Mouse (Mus musculus): ENCODE results near the gene Grip1. TPM values are rescaled to one million over a fixed set of nuclear protein-coding genes. Genes with fewer than 3 reads are reported as not detected.

Grip1 gene
- total and polyA plus RNA-seq, 3 experiments: 0.31 to 0.45 (median 0.42) TPM

DNA sequence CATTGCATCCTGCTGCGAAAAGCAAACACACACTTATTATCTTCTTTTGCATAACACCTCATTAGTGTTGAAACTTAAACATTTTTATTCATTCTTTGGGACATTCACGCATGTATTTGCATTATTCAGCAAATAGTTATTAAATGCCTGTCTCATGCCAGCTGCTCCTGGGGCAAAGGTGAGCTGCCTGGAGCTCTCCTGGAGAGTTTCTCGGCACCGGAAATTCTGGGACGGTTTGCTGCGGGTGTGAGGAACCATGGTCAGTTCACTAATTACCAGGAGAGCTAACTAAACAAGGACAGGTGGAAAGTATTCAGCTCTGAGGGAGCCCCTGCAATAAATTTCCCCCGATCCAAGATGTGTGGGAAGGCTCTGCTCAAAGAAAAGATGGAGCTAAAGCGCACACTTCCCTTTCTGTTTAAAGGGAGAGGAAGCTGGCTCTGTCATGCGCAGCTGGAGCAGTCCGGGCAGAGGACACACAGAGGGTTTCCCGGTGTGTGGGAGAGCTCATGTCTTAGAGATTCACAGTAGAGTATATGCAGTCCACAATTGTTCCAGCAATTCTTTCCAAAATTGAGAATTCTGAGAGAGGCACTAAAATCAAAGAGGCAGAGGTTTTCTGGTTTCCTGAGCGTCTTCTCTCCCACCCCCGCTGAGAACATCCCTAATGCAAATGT lies 675.1 kb downstream of the Grip1 start:
- intact Hi-C loops (cut with DNase I): loop anchor here (5.0 kb wide), 2 partner anchors 241 to 481 kb away; no protein-coding TSS in a partner anchor

DNA sequence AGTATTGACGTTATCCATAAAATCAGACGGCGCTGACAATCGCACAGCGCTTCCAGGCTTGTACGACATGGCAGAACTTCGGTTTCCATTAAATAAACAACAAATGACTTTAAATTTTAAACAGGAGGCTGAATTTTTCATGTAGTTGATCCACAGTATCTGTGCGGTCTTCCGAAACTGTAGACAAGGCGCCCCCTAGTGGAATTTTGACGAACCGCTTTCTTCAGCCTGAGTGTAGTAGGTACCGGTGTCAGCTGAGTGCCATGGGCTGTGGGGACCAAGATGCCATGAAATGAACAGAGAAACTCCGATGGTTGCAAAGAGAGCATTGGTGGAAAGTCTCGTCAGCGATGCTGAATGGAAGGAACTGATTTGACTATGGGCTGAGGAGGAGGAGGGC lies 677.0 kb downstream of the Grip1 start:
- Histone ChIP-seq H3K27me3 (ENCODE audit: control insufficient read depth, insufficient read depth, low read length) (peaks cover 2% of the 10 kb centered on the region; the same call in 1 of the 2 replicates), H3K79me2 (replicated peaks; ENCODE audit: control insufficient read depth, insufficient read depth, low read length) (no peaks in the 10 kb centered on the region), H3K4me3 (no peak overlapping the region), H3K36me3 (ENCODE audit: control insufficient read depth, insufficient read depth, low read length) (no peaks in the 10 kb centered on the region), H3K4me1 (ENCODE audit: control insufficient read depth, insufficient read depth, low read length) (no peaks in the 10 kb centered on the region), H3K27ac (no peak overlapping the region), H3K9ac (ENCODE audit: low read depth, low read length) (no peak overlapping the region)
- TF ChIP-seq CTCF (IDR thresholded peaks at IDR 0.05) (peak; percentile 71), POLR2A (IDR thresholded peaks at IDR 0.05; ENCODE audit: insufficient read depth, low read depth, low read length) (no peak)
- intact Hi-C loops (cut with DNase I): no loop called here
- 62% methylated on average over 16 of the region's 16 CpGs for WGBS
- peak in 1 of 2 experiments; percentile 13 for DNase-seq

More for the DNA sequence above, 675.1 kb downstream of the Grip1 start:
- no peak overlapping the region for H3K9ac ChIP-seq (ENCODE audit: low read depth, low read length)
- TF ChIP-seq EP300 (IDR thresholded peaks at IDR 0.05; ENCODE audit: insufficient read depth, low read depth, low read length) (no peak), CTCF (IDR thresholded peaks at IDR 0.05) (no peak), POLR2A (IDR thresholded peaks at IDR 0.05; ENCODE audit: insufficient read depth, low read depth, low read length) (no peak)
- no peaks in the 10 kb centered on the region; the same call in 1 of the 2 replicates for H3K4me1 ChIP-seq (ENCODE audit: control insufficient read depth, insufficient read depth, low read length)
- H3K4me3 ChIP-seq: no peak overlapping the region
- 28% methylated on average over 13 of the region's 13 CpGs for WGBS
- no peak overlapping the region for H3K27ac ChIP-seq
- no peaks in the 10 kb centered on the region for H3K79me2 ChIP-seq (replicated peaks; ENCODE audit: control insufficient read depth, insufficient read depth, low read length)
- no peaks in the 10 kb centered on the region for H3K36me3 ChIP-seq (ENCODE audit: control insufficient read depth, insufficient read depth, low read length)
- no peak for DNase-seq
- peaks cover 2% of the 10 kb centered on the region; the same call in 1 of the 2 replicates for H3K27me3 ChIP-seq (ENCODE audit: control insufficient read depth, insufficient read depth, low read length)

DNA sequence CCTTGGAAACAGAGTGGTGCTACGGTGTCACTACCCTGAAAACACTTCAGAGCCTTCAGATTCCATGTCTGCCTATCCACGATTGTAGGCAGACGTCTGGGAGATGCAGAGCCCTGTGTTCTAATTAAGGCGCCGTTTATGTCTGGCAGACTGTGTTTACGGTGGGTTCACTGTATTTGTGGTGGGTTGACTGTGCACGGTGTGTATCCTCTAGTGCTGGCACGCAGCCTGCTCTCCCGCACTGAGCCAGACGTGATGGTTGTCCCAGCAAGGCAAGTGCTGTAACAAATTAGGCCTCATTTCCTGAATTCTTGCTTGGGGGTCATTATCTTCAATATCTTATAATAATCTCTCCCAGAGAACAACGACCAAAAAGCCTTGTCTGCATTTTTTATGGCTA lies 680.1 kb downstream of the Grip1 start:
- Histone ChIP-seq H3K79me2 (replicated peaks; ENCODE audit: control insufficient read depth, insufficient read depth, low read length) (no peaks in the 10 kb centered on the region), H3K4me3 (no peak overlapping the region), H3K27ac (no peak overlapping the region), H3K27me3 (ENCODE audit: control insufficient read depth, insufficient read depth, low read length) (no peaks in the 10 kb centered on the region), H3K36me3 (ENCODE audit: control insufficient read depth, insufficient read depth, low read length) (no peaks in the 10 kb centered on the region), H3K9ac (ENCODE audit: low read depth, low read length) (no peak overlapping the region), H3K4me1 (ENCODE audit: control insufficient read depth, insufficient read depth, low read length) (no peaks in the 10 kb centered on the region)
- TF ChIP-seq EP300 (IDR thresholded peaks at IDR 0.05; ENCODE audit: insufficient read depth, low read depth, low read length) (no peak), CTCF (IDR thresholded peaks at IDR 0.05) (no peak), POLR2A (IDR thresholded peaks at IDR 0.05; ENCODE audit: insufficient read depth, low read depth, low read length) (no peak)
- DNase-seq: no peak
- intact Hi-C loops (cut with DNase I): no loop called here
- WGBS: 52% methylated on average over 11 of the region's 11 CpGs

DNA sequence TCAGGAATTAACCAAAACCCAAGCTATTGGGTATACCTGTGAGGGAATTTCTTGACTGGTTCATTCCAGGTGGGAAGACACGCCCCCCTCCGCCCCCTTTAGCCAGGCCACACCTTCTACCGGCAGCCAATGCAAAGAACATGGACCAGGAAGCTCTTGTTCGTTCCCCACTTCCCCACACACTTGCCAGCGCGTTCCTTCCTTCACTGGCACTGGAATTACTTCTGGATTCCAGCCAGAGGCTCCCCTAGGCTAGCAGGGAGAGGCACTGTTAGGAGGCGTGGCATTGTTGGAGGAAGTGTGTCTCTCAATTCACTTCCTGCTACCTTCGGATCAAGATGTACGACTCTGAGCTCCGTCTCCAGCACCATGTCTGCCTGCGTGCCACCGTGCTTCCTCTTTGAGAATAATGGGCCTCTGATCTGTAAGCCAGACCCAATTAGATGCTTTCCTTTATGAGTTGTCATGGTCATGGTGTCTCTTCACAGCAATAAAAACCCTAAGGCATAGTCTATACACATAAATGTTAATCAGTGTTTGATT lies 682.5 kb downstream of the Grip1 start:
- H3K27ac ChIP-seq: no peak overlapping the region
- H3K4me1 ChIP-seq (ENCODE audit: control insufficient read depth, insufficient read depth, low read length): no peaks in the 10 kb centered on the region
- TF ChIP-seq POLR2A (IDR thresholded peaks at IDR 0.05; ENCODE audit: insufficient read depth, low read depth, low read length) (no peak), CTCF (IDR thresholded peaks at IDR 0.05) (no peak), EP300 (IDR thresholded peaks at IDR 0.05; ENCODE audit: insufficient read depth, low read depth, low read length) (no peak)
- H3K9ac ChIP-seq (ENCODE audit: low read depth, low read length): no peak overlapping the region
- H3K27me3 ChIP-seq (ENCODE audit: control insufficient read depth, insufficient read depth, low read length): no peaks in the 10 kb centered on the region
- no peak for DNase-seq
- 65% methylated on average over 12 of the region's 12 CpGs for WGBS
- no peak overlapping the region for H3K4me3 ChIP-seq
- no peaks in the 10 kb centered on the region for H3K36me3 ChIP-seq (ENCODE audit: control insufficient read depth, insufficient read depth, low read length)
- intact Hi-C loops (cut with DNase I): no loop called here
- H3K79me2 ChIP-seq (replicated peaks; ENCODE audit: control insufficient read depth, insufficient read depth, low read length): no peaks in the 10 kb centered on the region

Other genes starting within 250 kb of the Grip1 start
- gene Cand1, start 213.8 kb upstream of the Grip1 start, total RNA-seq (2021): 10 to 100 TPM; 40.7 to 42.7 TPM
- 13.7 and 25.3 TPM in 2 replicates for gene Cand1, start 213.8 kb upstream of the Grip1 start, polyA plus RNA-seq (2012; rRNA removed)